In the genomic region with DNA sequence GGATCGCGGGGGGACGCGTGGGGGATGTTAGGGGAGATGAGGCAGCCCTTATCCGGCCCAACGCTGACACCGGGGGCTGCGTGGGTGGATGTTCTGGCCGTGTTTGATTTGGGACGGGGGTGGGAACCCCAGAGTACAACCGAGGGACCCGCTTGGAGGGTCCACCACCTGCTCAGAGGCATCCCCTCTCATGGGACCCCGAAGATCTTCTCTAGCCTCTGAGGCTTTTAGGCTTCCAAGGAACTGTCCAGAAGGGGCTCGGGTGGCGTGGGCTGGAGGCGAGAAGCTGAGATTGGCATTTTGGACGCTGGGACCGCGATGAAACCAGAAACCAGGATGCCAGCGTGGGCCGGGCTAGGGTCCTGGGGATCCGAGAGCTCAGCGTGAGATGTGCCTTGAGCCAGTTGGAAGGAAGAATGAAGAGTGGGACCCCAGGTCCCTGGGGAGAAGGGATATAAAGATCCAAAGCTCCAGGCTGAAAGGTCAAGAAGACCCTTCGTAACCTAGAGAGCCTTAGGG, we compare ENCODE assay signal across 8 mouse cellular contexts. TPM values are rescaled to one million over a fixed set of nuclear protein-coding genes. Genes with fewer than 3 reads are reported as not detected.
DNase-seq lines count a peak whose midpoint lies in the region; ATAC-seq and TF ChIP-seq lines count a peak whose summit lies in the region.

No protein-coding gene starts in this region.

- no peak for TF ChIP-seq CTCF in CH12.LX (conservative IDR thresholded peaks at IDR 0.05 in 1 of 2, IDR thresholded peaks at IDR 0.05 in 1 of 2; ENCODE audit: low read depth in 2 of 2, low read length in 2 of 2)

- TF ChIP-seq POLR2A in CH12.LX (IDR thresholded peaks at IDR 0.05; ENCODE audit: low read depth, low read length): no peak

- intact Hi-C loops in heart, postnatal 25 days (cut with DNase I): loop anchor here (2.0 kb wide), 1 partner anchor 205 kb away; no protein-coding TSS in a partner anchor

- no peak for ATAC-seq in hindbrain, embryonic 15.5 days (ENCODE audit: low FRiP score, low read depth)

- DNase-seq in heart, embryonic 10.5 days (ENCODE audit: low spot score): no peak
- no peak for DNase-seq in heart, postnatal 25 days (ENCODE audit: low spot score)
- no peak for DNase-seq in CH12.LX (ENCODE audit: extremely low read depth)
- peak; percentile 46 for DNase-seq in embryo, embryonic 11 days
- peak; percentile 19 for DNase-seq in lung, postnatal 10 days
- peak; percentile 29 for DNase-seq in right cerebral cortex, postnatal 14 days
- DNase-seq in urinary bladder, postnatal 25 days (ENCODE audit: low spot score): no peak

- dilution Hi-C loops in CH12.LX (cut with MboI; ENCODE audit: extremely low pct_ligation_motif_present, extremely low pct_unique_long_range_greater_than_20kb, low sequenced_read_pairs): no loop called here

- in situ Hi-C loops in CH12.LX (cut with MboI; ENCODE audit: low pct_ligation_motif_present, low pct_unique_long_range_greater_than_20kb, low sequenced_read_pairs): loop anchor here (10.0 to 25.0 kb wide), 2 partner anchors 99 to 482 kb away; partner anchors contain the start of gene Tmem163

- peak overlapping the region; percentile 73 for H3K4me2 ChIP-seq in CH12.LX (ENCODE audit: insufficient read depth, low read depth, poor library complexity, severe bottlenecking)
- peak overlapping the region; percentile 87 for H3K4me2 ChIP-seq in hindbrain, embryonic 15.5 days

- no peak for TF ChIP-seq RAD21 in CH12.LX (IDR thresholded peaks at IDR 0.05; ENCODE audit: low read depth, low read length)

- TF ChIP-seq EP300 in CH12.LX (IDR thresholded peaks at IDR 0.05; ENCODE audit: low read length): no peak

- no peaks in the 10 kb centered on the region for H3K79me2 ChIP-seq in CH12.LX (replicated peaks; ENCODE audit: control insufficient read depth, extremely low read depth, insufficient read depth, poor library complexity, severe bottlenecking)

- WGBS in heart, embryonic 10.5 days: 1% methylated on average over 24 of the region's 24 CpGs
- under 1% methylated on average over 24 of the region's 24 CpGs for WGBS in hindbrain, embryonic 15.5 days

- H3K27me3 ChIP-seq in heart, embryonic 10.5 days (ENCODE audit: insufficient read depth, poor library complexity, severe bottlenecking): no peaks in the 10 kb centered on the region
- H3K27me3 ChIP-seq in CH12.LX (replicated peaks): no peaks in the 10 kb centered on the region
- no peaks in the 10 kb centered on the region for H3K27me3 ChIP-seq in hindbrain, embryonic 15.5 days

- peak overlapping the region; percentile 71 for H3K4me3 ChIP-seq in heart, embryonic 10.5 days
- H3K4me3 ChIP-seq in CH12.LX (replicated peaks in 1 of 3; ENCODE audit: low read depth in 2 of 3, low read length in 2 of 3, poor library complexity in 1 of 3): peak overlapping the region; percentile 68 to 88 (median 71)
- peak overlapping the region; percentile 72 for H3K4me3 ChIP-seq in hindbrain, embryonic 15.5 days

- no peaks in the 10 kb centered on the region for H3K36me3 ChIP-seq in heart, embryonic 10.5 days
- peaks cover 0 to 3% of the 10 kb centered on the region in 2 experiments for H3K36me3 ChIP-seq in CH12.LX (replicated peaks in 1 of 2; ENCODE audit: control insufficient read depth in 1 of 2, insufficient read depth in 1 of 2, low read length in 1 of 2)
- H3K36me3 ChIP-seq in hindbrain, embryonic 15.5 days: no peaks in the 10 kb centered on the region

- peak overlapping the region; percentile 93 for H3K27ac ChIP-seq in heart, embryonic 10.5 days
- H3K27ac ChIP-seq in CH12.LX (ENCODE audit: insufficient read depth, low read depth): no peak overlapping the region
- H3K27ac ChIP-seq in hindbrain, embryonic 15.5 days (replicated peaks): peak overlapping the region; percentile 91

- peak overlapping the region; percentile 55 for H3K9ac ChIP-seq in CH12.LX (ENCODE audit: insufficient read depth, low read depth)
- H3K9ac ChIP-seq in hindbrain, embryonic 15.5 days: peak overlapping the region; percentile 83

- H3K4me1 ChIP-seq in heart, embryonic 10.5 days: peaks cover 16% of the 10 kb centered on the region
- H3K4me1 ChIP-seq in CH12.LX (ENCODE audit: control insufficient read depth in 1 of 2, insufficient read depth in 2 of 2): peaks cover 4 to 35% of the 10 kb centered on the region in 2 experiments
- H3K4me1 ChIP-seq in hindbrain, embryonic 15.5 days (replicated peaks): peaks cover 41% of the 10 kb centered on the region

- no peaks in the 10 kb centered on the region for H3K9me3 ChIP-seq in heart, embryonic 10.5 days
- no peaks in the 10 kb centered on the region for H3K9me3 ChIP-seq in CH12.LX (replicated peaks; ENCODE audit: low read length)
- no peaks in the 10 kb centered on the region for H3K9me3 ChIP-seq in hindbrain, embryonic 15.5 days

TF ChIP-seq in CH12.LX, 34 proteins besides CTCF, POLR2A, EP300 and RAD21:
- TF ChIP-seq USF1 (IDR thresholded peaks at IDR 0.05; ENCODE audit: low read depth, low read length) (no peak), RCOR1 (conservative IDR thresholded peaks at IDR 0.05; ENCODE audit: low read depth, low read length) (no peak), MAZ (IDR thresholded peaks at IDR 0.05; ENCODE audit: low read depth, low read length) (no peak), CHD2 (IDR thresholded peaks at IDR 0.05; ENCODE audit: low read length) (no peak), SMC3 (IDR thresholded peaks at IDR 0.05; ENCODE audit: low read depth, low read length) (no peak), GABPA (IDR thresholded peaks at IDR 0.05; ENCODE audit: insufficient replicate concordance, low read depth, low read length) (no peak), NELFE (IDR thresholded peaks at IDR 0.05; ENCODE audit: low read depth, low read length) (no peak), ZNF384 (IDR thresholded peaks at IDR 0.05; ENCODE audit: low read depth, low read length) (no peak), NRF1 (IDR thresholded peaks at IDR 0.05; ENCODE audit: low read depth, low read length) (no peak), SIN3A (IDR thresholded peaks at IDR 0.05; ENCODE audit: low read length) (no peak)
TF ChIP-seq in CH12.LX: peak in this region for 0.

RNA-seq across cellular contexts. Expression of gene Mgat5, which starts 0.7 kb away (rescaled TPM):
- polyA plus RNA-seq in heart, embryonic 10.5 days (2016; fragmentation: Nextera tagmentation; extraction: Ambion mirVana): 3.2 and 3.5 TPM in 2 replicates
- total RNA-seq in heart, postnatal 25 days (2021): 10 to 100 TPM; 14.1 to 14.8 TPM
- total RNA-seq in CH12.LX (2012; rRNA removed): 6.0 and 8.8 TPM in 2 replicates
- total RNA-seq in CH12.LX (2014; rRNA removed): 6.1 and 6.6 TPM in 2 replicates
- polyA plus RNA-seq in CH12.LX (2012; ENCODE audit: insufficient read length, low read depth): 5.9 and 6.0 TPM in 2 replicates
- polyA plus RNA-seq in hindbrain, embryonic 15.5 days (2015; fragmentation: Nextera tagmentation; extraction: Ambion mirVana): 14.3 and 15.0 TPM in 2 replicates

Comparison
In these comparisons a context has a peak if more than half of its experiments do, and no peak if none do; other contexts are left out.
1. DNase-seq: peak in embryo, embryonic 11 days (single experiment), lung, postnatal 10 days (single experiment) and right cerebral cortex, postnatal 14 days (single experiment); none in heart, embryonic 10.5 days (single experiment), heart, postnatal 25 days (single experiment), CH12.LX (single experiment) and urinary bladder, postnatal 25 days (single experiment).
2. Peak in every context shown above with its lines, with median percentiles within 50 percentile points of each other: H3K4me3 ChIP-seq.